Mouse (Mus musculus) spleen, adult 2 months (tissue): ENCODE measurements around the gene Mocs1. TPM values are rescaled to one million over a fixed set of nuclear protein-coding genes. Genes with fewer than 3 reads are reported as not detected.

Experiments
- DNase-seq, 2 experiments: peaks; one replicate each; pipeline versions ENCODE4 v3.0.0 to v3.0.0-alpha.2; 2012 to 2021; ENCODE audit warnings: low spot score in 2 of 2, low read depth in 1 of 2
- H3K27ac ChIP-seq: fragments of 200-500 bp; 2 replicates; pipeline ENCODE4 v1.5.1; 2012; ENCODE audit warnings: low read length, inconsistent platforms; ENCODE audit not compliant: insufficient read depth
- H3K27me3 ChIP-seq: fragments of 200-500 bp; 2 replicates; pipeline ENCODE4 v1.6.1; 2012; ENCODE audit warnings: mild to moderate bottlenecking, moderate library complexity, low read length, inconsistent platforms; ENCODE audit not compliant: control insufficient read depth, insufficient read depth
- H3K36me3 ChIP-seq: fragments of 200-500 bp; 2 replicates; pipeline ENCODE4 v1.6.1; 2012; ENCODE audit warnings: mild to moderate bottlenecking, low read length, inconsistent platforms; ENCODE audit not compliant: control insufficient read depth, insufficient read depth
- H3K4me1 ChIP-seq: fragments of 200-500 bp; 2 replicates; pipeline ENCODE4 v1.6.1; 2011; ENCODE audit warnings: inconsistent platforms; ENCODE audit not compliant: control insufficient read depth, insufficient read depth, insufficient read length
- H3K4me3 ChIP-seq: fragments of 200-500 bp; 2 replicates; pipeline ENCODE4 v1.5.1; 2011; ENCODE audit warnings: mild to moderate bottlenecking, inconsistent platforms; ENCODE audit not compliant: insufficient read depth, insufficient read length; ENCODE audit errors: extremely low read depth
- CTCF ChIP-seq: fragments of 200-500 bp; IDR thresholded peaks from 2 replicates; pipeline ENCODE4 v1.5.1; 2011; ENCODE audit warnings: mild to moderate bottlenecking, inconsistent platforms; ENCODE audit not compliant: insufficient read depth, insufficient read length, insufficient replicate concordance; ENCODE audit errors: extremely low read depth
- POLR2A ChIP-seq: fragments of 200-500 bp; IDR thresholded peaks from 2 replicates; pipeline ENCODE4 v1.6.1; 2011; ENCODE audit warnings: low read depth, low read length, inconsistent platforms
- WGBS: fragments of 180-500 bp; shearing (Covaris S2); methylation state at CpG from one replicate; pipeline ENCODE4 v1.1.7; 2018; 5-methylcytosine and 5-hydroxymethylcytosine counted together
- polyA plus RNA-seq: library from polyadenylated mRNA; depleted of rRNA; stranded (reverse); fragments of >200 nt; gene quantifications from 2 replicates; pipeline ENCODE4 v1.2.3, GENCODE M21; 2012

Mocs1 gene
- polyA plus RNA-seq, 1 experiment: 21.9 TPM

DNA sequence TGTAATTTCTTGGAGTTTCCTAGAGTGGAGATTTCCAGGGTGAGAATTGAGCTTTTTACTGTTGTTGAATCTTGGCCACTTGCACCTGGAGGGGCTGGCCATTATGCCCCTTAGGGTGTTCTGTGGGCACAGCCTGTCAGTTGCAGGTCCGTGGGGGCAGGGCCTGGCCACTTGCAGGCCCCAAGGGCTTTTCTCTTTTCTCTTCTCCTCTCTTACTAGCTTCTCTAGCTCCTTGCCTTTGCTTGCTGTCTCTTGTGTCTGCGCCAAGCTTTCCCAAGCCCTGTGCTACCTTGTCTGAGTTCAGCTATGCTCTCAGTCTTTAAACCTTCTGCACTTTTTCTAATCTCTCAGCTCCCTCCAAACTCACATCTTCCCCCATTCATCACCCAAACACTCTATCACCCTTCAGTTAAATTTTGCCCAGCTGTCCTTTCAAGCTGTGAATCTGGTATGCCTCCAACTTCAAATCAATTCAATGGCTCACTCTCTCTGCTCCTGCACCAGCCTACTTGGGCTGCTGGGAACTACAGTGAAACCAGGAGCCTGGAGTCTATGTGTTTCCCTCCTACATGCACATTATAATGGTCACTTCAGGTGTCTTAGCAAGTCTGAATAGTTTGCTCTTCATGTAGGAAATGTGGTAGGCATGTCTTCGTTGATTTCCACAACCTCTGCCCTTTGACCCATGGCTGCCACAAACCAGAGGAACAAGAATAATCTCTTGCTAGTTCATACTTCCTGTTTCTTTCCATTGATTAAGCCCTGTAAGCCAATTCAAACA lies 5.7 kb upstream of the Mocs1 start:
- Histone ChIP-seq H3K4me1 (no peaks in the 10 kb centered on the region), H3K27me3 (no peaks in the 10 kb centered on the region), H3K36me3 (no peaks in the 10 kb centered on the region), H3K27ac (no peak overlapping the region), H3K4me3 (no peak overlapping the region)
- 53% methylated on average over 3 of the region's 3 CpGs for WGBS
- TF ChIP-seq POLR2A: no peak
- DNase-seq: no peak

DNA sequence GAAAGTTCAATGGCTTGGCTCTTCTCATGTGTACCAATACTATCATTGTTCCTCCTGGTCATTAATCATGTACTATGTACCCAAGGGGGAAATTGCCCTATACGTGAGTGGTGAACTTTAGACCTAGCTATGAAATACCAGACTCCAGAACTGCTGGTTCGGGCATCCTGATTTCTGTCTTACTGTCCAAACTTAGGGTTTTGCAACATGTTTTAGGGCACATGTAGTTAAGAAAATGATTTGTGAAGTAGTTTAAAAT lies 5.2 kb upstream of the Mocs1 start:
- DNase-seq: no peak
- TF ChIP-seq CTCF: no peak
- no peak for TF ChIP-seq POLR2A
- H3K27ac ChIP-seq: no peak overlapping the region
- no peak overlapping the region for H3K4me3 ChIP-seq
- H3K27me3 ChIP-seq: no peaks in the 10 kb centered on the region
- no peaks in the 10 kb centered on the region for H3K36me3 ChIP-seq
- H3K4me1 ChIP-seq: no peaks in the 10 kb centered on the region
- WGBS: 89% methylated on average over 2 of the region's 2 CpGs

DNA sequence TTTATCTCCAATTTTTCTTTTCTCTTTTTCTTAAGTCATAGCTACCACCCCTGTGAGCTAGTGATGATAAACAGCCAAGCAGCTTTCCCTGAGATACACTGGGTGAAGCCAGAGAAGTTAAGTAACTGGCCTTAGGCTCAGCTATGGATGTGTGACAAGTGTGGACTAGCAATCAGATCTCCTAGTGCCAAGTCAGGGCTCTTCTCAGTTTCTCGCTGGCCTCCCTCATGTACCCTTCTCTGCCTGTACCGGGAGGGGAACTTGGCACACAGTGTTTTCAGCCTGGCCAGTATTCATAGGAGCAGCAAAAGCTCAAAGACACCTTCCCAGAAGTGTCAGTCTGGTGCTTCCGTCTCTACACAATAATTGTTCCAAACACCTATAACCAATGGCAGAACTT lies 4.3 kb upstream of the Mocs1 start:
- H3K4me1 ChIP-seq: no peaks in the 10 kb centered on the region
- no peaks in the 10 kb centered on the region for H3K27me3 ChIP-seq
- no peak overlapping the region for H3K4me3 ChIP-seq
- TF ChIP-seq CTCF: no peak
- no peak for TF ChIP-seq POLR2A
- H3K36me3 ChIP-seq: no peaks in the 10 kb centered on the region
- WGBS: 90% methylated on average over 3 of the region's 3 CpGs
- H3K27ac ChIP-seq: no peak overlapping the region
- DNase-seq: no peak

DNA sequence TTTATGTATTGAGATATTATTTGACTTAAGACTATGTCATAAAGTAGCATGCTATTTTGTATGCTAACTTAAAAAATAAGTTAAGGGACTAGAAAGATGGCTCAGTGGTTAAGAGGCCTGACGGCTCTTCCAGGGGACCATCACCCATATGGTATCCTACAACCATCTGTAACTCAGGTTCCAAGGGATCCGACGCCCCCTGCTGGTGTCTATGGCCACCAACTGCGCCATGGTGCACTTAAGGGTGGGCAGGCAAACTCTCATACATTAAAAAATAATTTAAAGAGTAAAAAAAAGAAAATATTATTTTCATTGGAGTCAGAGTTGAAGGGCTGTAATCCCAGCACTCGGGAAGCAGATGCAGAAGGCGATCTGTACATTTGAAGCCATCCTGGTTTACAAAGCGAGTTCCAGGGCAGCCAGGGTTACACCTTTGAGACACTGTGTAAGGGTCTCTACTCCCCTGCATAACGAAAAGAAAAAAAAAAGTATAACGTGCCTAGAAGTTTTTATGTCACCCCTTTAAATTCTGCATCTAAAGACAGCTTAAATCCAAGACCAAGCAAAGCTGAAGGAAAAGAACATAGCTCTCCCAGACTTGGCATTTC lies 427 bp upstream of the Mocs1 start:
- Histone ChIP-seq H3K27me3 (no peaks in the 10 kb centered on the region), H3K4me1 (peaks cover 8% of the 10 kb centered on the region; the same call in 1 of the 2 replicates), H3K36me3 (no peaks in the 10 kb centered on the region), H3K4me3 (no peak overlapping the region), H3K27ac (no peak overlapping the region)
- WGBS: 23% methylated on average over 9 of the region's 9 CpGs
- TF ChIP-seq CTCF (no peak), POLR2A (no peak)
- DNase-seq: peak in 1 of 2 experiments; percentile 26

DNA sequence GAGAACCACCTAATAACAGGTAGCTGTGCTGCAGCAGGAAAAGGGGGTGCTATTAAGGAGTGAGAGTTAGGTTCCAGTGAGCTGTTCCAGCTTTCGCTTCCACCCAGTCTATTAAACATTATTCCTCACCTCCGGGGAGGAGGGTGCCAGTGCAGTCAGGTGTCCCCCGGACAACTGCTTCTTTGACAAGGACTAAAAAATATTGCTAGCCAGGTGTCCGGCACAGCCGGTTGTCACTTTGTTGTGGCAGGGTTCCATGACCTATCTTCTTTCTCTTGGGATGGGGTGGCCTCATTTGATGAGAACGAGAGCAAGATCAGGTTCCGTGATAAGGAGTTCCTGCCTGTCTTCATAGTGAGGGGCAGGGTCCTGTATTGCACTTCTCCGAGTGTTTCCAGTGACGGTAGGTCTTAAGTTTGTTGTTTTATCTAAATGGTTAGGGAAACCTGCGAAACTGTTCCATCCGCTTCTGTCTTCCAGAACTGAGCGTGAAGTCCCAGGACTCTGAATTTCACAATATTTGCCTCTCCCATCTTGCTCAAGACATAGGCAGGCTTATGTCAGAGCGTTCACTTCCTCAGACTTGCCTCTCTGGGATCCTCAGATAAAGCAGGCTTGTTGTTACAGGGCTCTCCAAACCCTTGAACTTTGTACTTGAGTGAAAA lies 721 bp downstream of the Mocs1 start:
- WGBS: 21% methylated on average over 13 of the region's 13 CpGs
- peak overlapping the region; percentile 73 for H3K27ac ChIP-seq
- H3K4me3 ChIP-seq: peak overlapping the region; percentile 81
- no peak for TF ChIP-seq CTCF
- no peak for TF ChIP-seq POLR2A
- DNase-seq: no peak
- H3K27me3 ChIP-seq: no peaks in the 10 kb centered on the region
- H3K4me1 ChIP-seq: peaks cover 8% of the 10 kb centered on the region; the same call in 1 of the 2 replicates
- peaks cover 1% of the 10 kb centered on the region; the same call in 1 of the 2 replicates for H3K36me3 ChIP-seq

DNA sequence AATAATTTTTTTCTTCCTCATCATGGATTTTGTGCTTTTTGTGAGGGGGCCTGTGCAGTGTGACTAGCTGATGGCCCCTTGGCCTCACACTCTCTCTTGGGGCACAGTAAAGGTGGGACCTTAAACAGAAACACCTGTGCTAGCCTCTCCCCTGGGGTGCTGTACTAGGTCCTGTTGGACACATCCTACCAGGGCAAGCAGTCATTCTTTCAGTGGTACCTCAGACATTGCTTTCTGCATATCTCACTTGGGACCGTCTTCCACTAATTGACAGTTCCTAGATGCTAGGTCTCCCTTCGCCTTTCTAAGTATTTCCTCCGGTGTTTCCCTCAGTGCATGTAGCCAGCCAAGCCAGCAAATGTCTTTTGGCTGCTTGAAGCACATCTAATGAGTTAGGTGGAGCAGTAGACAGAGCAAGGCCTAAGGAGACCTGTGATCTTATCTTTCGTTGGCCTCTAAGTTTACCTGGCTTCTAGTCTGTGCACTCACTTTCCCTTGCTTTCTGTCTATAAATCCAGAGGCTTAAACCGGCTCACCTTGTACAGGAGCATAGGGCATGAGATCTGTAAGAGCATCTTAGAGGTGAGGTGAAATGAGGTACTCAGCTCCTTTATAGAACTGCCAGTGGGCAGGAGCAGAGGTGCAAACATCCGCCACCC lies 1.4 kb downstream of the Mocs1 start:
- TF ChIP-seq CTCF: no peak
- no peak for TF ChIP-seq POLR2A
- Histone ChIP-seq H3K27me3 (no peaks in the 10 kb centered on the region), H3K27ac (peak overlapping the region; percentile 8; the same call in 1 of the 2 replicates), H3K4me3 (no peak overlapping the region), H3K36me3 (peaks cover 3% of the 10 kb centered on the region; the same call in 1 of the 2 replicates), H3K4me1 (peaks cover 8% of the 10 kb centered on the region; the same call in 1 of the 2 replicates)
- no peak for DNase-seq
- 83% methylated on average over 6 of the region's 6 CpGs for WGBS
